Mouse (Mus musculus) yolk sac, embryonic 10.5 days (tissue): ENCODE measurements around the gene Armcx3.
"Not testable (repeated sequence)": the region's sequence is repeated elsewhere in the genome, so short reads cannot be mapped to it uniquely, and the experiment has no call there.

Experiments
- DNase-seq: peaks from one replicate; pipeline ENCODE4 v3.0.0-alpha.2; 2017; ENCODE audit warnings: low spot score

The Armcx3 gene

GRCm38 (mm10) chrX:134756434-134757292 lies at the start of gene Armcx3:
TSS of gene Armcx3 (plus strand) at chrX:134756595.
- DNase-seq, result peak; percentile 44

- no peak for DNase-seq
These were observed 39.5 kb upstream of the Armcx3 start for GRCm38 (mm10) chrX:134716863-134717262.

DNA sequence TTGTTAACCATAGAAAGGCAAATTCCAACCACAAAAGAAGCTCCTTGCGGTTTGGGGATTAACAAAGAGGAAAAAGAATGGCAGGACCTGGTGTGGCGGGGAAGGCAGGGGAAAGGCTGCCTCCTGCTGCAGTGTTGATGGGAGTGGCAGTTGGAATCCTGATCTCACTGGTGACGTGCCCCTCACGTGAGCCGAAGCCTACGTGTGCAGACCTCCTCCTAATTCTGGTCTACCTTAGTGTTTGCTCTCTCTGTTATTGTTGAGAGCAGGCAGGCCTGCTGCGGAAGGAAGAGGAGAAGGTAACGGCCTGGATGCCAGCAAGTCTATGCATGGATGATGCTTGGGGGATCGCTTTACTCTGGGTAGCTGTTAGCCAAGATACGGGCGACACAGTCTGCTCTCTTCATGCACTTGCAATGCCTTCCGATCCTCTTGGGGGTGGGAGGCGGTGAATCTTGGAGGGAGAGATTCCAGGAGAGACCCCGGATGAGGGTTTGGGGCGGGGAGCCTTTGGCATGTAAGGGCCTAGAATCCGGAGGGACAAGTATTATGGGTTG lies 38.6 kb upstream of the Armcx3 start, which contains the start of gene Armcx1:
Gene Armcx1 (plus strand): TSS at position 212 of the 557 bp plus-strand sequence.
- DNase-seq, result peak; percentile 60

GRCm38 (mm10) chrX:134718524-134718923 lies 37.9 kb upstream of the Armcx3 start:
- peak; percentile 64 for DNase-seq

- not testable (repeated sequence) for DNase-seq
These were observed 32.6 kb upstream of the Armcx3 start for GRCm38 (mm10) chrX:134723762-134724161.

- no peak for DNase-seq
These were observed 26.6 kb upstream of the Armcx3 start for GRCm38 (mm10) chrX:134729778-134730177.

- DNase-seq, result no peak
These were observed 18.6 kb upstream of the Armcx3 start for GRCm38 (mm10) chrX:134737796-134738195.

GRCm38 (mm10) chrX:134739160-134739559 lies 17.2 kb upstream of the Armcx3 start:
- no peak for DNase-seq

DNA sequence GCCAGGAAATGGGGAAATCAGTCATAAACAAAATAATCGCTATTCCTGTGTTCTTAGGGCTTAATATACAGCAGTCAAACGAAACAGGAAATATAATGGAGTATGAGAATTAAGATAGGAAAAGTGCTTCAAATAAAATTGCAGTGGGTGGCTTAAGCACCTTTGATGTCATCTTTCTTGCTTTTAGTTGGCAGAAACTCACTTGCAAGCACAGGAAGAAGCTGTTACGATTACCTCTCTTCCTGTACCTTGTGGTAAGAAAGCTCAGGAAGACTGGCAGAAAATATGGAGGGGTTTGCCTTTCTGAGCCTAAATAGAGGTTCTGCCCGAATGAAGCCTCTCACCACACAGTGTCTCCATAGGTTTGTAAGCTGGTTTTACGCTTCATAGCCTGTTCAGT lies 14.5 kb upstream of the Armcx3 start:
- no peak for DNase-seq

DNA sequence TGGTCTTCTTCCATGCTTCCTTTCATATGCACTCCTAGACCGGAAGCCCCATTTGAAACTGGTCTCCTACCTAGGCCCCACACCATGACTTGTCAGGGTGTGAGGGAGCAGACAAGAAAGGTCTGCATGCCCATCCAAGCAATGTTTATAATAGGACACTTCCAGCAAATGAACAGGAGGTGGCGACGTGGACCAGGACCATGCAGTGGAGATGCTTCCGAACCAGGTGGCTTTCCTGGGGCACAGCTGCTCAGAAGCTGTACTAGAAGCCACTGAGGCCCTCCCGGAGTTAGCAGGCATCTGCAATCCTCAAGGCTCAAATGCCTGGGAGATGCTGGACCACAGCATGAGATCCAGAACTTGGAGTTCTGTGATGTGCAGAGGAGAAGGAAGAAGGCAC lies 9.9 kb upstream of the Armcx3 start:
- no peak for DNase-seq

DNA sequence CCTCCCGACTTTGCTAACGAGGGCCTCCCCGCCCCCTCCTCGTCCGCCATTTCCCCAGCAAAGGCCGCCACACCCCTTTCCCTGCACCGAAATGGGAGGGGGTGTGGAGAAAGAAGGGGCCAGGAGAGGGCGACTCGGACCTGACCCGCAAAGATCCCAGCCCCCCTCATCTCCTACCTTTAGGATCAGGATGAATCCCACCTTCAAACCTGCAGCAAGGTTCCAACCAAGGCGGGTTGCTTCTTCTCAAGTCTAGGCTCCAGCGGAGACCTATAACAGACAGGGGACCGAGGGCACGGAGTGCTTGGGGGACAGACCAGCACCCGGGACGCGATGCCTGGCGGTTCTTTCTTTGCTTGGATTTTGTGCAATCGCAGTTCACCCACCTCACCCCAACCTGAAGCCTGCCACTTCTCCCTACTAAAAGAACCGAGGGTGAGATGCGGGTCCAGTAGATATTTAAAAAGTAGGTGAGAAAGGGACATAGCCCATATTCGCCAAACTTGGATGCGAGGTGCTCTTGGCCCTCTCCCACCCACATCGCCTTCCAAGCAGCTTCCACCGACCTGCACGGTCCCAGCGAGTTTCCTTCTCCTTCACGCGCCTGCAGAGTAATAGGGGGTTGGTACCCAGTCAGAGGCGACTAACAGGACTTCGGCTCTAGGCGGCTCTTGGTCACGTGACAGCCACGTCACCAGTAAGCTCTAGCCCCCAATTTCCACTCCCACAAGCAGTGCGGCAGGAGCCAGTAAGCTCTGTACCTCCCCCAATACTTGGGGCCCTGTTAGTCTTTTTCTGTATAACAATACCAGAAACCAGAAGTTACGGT lies 5.4 kb upstream of the Armcx3 start, which contains the start of gene Armcx6:
Gene Armcx6 (minus strand): TSS at position 654 of the 829 bp plus-strand sequence.
- peak; percentile 52 for DNase-seq

GRCm38 (mm10) chrX:134751910-134752309 lies 4.5 kb upstream of the Armcx3 start:
- DNase-seq, result no peak

GRCm38 (mm10) chrX:134752584-134752983 lies 3.8 kb upstream of the Armcx3 start:
- DNase-seq, result no peak

GRCm38 (mm10) chrX:134757293-134757995 lies 1.0 kb downstream of the Armcx3 start:
- no peak for DNase-seq

GRCm38 (mm10) chrX:134763428-134764198 lies 7.2 kb downstream of the Armcx3 start:
- not testable (repeated sequence) for DNase-seq

DNA sequence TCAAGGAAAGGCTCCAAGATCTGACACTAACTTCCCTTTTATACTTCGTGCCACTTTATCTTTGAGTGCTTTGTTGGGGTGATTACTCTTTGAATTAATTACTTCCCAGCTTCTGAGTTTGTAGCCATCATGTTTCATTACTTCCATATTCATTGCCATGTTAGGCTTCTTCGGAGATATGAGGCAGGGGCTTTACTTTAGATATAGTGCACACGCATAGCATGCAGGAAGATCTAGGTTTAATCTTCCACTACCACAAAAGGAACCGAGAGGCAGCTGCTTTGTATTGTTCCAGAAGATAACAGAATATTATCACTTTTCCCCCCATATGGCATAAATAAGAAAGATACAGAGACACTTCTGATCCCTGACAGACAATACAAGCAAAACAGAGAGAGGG lies 31.3 kb downstream of the Armcx3 start:
- no peak for DNase-seq

- DNase-seq, result peak; percentile 6
These were observed 51.7 kb downstream of the Armcx3 start for GRCm38 (mm10) chrX:134807833-134808754.

DNA sequence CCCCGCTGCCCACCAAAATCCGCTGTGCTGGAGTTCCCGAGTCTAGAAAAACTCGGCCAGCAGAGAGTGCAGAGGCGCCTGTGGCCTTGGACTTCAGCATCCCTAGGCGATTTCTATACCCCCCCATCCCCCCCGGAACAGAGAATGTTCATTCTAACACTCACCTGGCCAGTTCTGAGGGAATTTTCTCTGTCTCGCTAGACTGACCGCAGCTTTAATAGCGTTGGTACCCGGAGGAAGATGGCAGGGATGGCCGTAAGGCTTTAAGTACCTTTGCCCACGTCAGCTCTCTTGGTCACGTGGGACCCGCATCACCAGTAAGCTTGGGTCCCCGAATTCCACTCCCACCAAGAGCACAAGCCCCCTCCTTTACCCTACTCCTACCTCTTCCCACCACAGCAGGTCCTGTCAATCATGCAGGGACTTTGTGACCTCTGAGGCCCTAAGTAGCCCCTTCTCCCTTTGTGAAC lies 52.4 kb downstream of the Armcx3 start, which contains the start of gene Armcx2:
Gene Armcx2 (minus strand): TSS at position 467 of the 470 bp plus-strand sequence.
- peak; percentile 50 for DNase-seq
